Mouse (Mus musculus) cerebral cortex, adult 2 months (tissue): ENCODE measurements around the gene Pbld2.

ENCODE experiments used
- WGBS: fragments of 180-500 bp; shearing (Covaris S2); methylation state at CpG from one replicate; pipeline ENCODE4 v1.1.7; 2018; 5-methylcytosine and 5-hydroxymethylcytosine counted together

Pbld2 gene

DNA sequence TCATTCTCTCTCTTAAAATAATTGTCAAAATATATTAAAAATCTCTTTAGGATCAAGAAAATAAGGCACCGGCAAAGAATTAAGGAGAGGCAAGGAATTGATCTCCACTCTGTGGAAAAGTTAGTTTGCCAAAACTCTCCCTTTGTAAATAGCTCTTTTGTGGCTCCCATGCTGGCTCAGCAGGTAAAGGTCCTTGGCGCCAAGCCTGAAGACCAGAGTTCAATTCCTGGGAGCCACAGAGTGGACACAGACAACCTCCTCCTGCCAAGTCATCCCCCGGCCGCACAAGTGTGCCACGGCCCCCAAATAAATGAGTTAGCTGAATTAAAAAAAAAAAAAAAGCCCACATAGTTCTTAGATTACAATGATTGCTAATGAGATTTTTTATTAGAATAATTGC lies 38.6 kb downstream of the Pbld2 start:
- WGBS = 94% methylated on average over 5 of the region's 5 CpGs

DNA sequence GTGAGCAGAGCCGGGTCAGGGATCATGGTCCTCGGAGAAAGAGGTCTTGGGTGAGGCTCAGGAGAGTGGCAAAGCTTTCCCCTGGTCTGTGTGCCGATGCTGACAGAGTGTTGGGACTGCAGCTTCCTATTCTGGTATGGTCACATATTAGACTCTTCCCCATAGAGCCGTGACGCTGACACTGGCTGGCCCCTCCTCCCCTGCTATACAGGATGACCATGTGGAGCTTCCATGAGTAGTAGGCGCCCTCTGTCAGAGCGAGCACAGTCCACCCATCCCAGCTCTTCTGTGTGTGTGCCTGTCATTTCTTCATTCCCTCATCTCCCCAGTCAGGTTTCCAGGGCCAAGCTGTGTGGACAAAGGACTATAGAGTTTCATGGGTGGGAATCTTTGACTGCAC lies 39.2 kb downstream of the Pbld2 start:
- WGBS = 88% methylated on average over 7 of the region's 7 CpGs

GRCm38 (mm10) chr10:63064516-63064915 lies 40.4 kb downstream of the Pbld2 start:
- 91% methylated on average over 9 of the region's 9 CpGs for WGBS

GRCm38 (mm10) chr10:63065561-63065960 lies 41.4 kb downstream of the Pbld2 start:
- 52% methylated on average over 8 of the region's 8 CpGs for WGBS

DNA sequence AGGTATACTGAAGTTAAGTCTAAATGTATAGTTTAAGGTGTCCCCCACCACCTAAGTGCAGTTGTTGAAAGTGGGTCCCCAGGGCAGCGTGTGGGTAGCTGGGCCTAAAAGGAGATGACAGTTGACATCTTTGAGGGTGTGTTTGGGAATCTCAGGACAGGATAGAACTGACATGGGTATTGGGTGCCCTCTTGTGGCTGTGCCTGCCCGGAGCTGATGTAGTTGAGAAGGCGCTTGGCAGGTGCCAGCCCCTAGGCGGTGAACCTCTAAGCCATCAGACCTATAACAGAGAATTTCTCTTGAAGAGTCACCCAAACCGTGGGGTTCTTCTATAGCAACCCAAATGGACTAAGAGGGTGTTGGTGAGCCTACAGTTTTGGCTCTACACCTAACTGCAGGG lies 41.9 kb downstream of the Pbld2 start:
- WGBS = 10% methylated on average over 5 of the region's 5 CpGs

- 93% methylated on average over 10 of the region's 10 CpGs for WGBS
These were observed 62.2 kb downstream of the Pbld2 start for GRCm38 (mm10) chr10:63086304-63086703.

- 57% methylated on average over 8 of the region's 8 CpGs for WGBS
These were observed 65.1 kb downstream of the Pbld2 start for GRCm38 (mm10) chr10:63089103-63089757.

- 4% methylated on average over 26 of the region's 26 CpGs for WGBS
These were observed 65.8 kb downstream of the Pbld2 start for GRCm38 (mm10) chr10:63089758-63090571.

DNA sequence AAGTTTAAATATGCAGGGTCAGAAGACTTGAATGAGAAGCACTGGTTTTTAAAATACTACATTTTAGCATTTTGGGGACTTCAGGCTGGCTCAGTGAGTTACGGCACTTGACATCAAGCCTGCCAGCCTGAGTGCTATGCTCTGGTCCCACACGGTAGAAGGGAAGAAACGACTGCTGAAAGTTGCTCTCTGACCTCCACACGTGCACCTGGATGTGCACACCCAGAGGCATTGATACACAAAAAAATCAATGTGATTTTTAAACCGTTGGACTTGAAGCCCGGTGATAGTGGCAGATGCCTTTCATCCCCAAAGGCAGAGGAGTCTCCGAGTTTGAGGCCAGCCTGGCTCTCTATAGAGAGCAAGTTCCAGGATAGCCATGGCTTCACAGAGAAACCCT lies 67.8 kb downstream of the Pbld2 start:
- 88% methylated on average over 7 of the region's 7 CpGs for WGBS

DNA sequence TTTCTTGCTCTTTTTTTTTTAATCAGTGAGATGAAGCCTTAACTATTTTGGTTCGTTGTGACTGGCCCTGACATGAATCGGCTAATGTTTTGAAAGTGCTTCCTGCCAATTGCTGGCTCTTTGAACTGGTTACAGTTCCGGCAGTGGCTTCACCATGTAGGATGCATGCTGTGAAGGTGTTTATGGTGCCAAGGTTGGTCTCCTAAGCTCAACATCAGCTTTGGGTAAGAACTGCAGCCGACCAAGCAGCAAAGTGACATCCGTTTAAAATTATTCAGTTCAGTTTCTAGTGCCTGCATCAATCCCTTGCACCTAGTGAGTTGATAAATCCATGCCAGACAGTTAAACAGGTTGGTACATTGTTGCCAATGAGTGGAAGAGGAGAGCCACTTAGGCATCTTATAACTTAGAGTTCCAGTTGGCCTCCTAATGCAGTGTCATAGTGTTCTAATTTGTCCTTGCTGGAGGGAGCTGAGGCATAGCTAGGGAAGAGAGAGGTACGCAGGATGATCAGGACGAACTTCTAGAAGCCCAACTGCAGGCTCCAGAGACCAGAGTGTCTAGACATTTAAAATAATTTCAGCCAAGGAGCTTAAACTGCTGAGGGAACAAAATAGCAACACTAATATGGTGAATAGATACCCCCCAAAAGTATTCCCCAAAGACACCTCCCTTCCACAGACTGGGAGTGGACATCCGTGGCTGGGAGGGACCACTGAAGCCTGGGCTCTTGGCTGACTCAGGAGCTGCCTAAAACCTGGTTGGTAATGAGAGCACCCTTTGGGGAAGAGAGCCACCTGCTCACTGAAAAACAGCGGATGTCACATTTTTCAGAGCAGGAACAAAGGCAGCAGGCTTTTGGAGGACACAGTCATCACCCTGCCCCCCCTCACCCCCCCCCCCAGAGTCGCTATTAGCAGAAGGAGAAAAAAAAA lies 68.8 kb downstream of the Pbld2 start:
- 69% methylated on average over 10 of the region's 10 CpGs for WGBS

DNA sequence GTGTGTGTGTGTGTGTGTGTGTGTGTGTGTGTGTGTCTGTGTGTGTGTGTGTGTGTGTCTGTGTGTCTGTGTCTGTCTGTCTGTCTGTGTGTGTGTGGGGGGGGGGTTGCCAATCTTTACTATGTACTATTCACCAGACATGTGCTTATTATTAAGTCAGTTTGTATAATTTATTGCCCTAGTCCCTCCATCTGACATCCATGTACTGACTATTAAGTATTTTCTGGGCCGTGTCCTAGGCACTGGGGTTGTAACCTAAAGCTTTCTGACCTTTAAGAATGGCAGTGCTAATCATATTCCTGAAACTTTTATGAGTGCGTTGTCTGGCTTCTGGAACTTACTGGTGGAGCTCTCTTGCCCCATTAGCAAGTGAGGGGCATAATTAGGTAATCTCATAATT lies 72.6 kb downstream of the Pbld2 start:
- WGBS = 87% methylated on average over 2 of the region's 2 CpGs

- WGBS = 79% methylated on average over 12 of the region's 12 CpGs
These were observed 74.1 kb downstream of the Pbld2 start for GRCm38 (mm10) chr10:63098191-63098590.

DNA sequence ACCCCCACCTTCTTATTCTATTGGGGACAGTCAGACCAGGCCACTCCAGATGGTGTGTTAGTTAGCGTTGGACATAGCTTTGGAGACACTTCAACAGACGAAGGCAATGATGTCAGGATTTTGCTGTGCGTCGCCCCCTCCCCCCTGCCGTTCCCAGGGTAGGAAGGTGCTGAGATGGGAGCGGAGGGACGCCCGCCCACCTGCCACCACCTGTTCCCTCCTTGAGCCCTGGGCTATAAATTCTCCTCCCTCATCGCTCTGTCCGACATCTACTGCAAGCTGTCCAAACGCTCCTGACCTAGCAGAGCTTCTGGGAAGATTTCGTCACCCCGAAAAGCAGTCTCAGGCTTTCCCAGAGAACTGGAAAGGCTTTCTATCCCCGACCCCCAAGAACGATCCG lies 75.4 kb downstream of the Pbld2 start, which contains the start of gene Atoh7:
Gene Atoh7 (plus strand): TSS at position 131 of the 400 bp plus-strand sequence.
- 10% methylated on average over 16 of the region's 16 CpGs for WGBS

- WGBS = under 1% methylated on average over 57 of the region's 62 CpGs
These were observed 75.9 kb downstream of the Pbld2 start for GRCm38 (mm10) chr10:63099941-63100562.

DNA sequence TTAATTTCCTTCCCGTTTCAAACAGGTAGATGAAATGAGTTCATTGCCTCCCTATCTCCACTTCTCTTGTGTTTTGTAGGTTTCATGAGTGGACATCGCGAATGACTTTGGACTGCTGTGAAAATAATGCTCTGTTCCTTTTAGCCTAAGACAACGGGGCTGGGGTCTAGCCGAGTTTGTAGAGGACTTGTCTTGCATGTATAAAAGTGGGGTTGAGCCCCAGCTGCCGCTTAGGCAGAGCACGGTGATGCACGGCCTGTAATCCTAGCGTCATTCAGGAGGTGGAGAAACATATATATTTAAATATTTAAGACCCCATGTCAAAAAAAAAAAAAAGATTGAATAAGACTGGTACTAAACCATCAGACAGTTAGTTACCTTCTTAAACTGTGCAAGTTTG lies 76.5 kb downstream of the Pbld2 start:
- WGBS = 4% methylated on average over 9 of the region's 9 CpGs
